Mouse (Mus musculus) liver, embryonic 14.5 days (tissue): Measurements from ENCODE around the gene Zfp488.

Experiments
- CTCF ChIP-seq: IDR thresholded peaks from 2 replicates; pipeline ENCODE4 v1.5.1; 2016; ENCODE audit warnings: antibody characterized with exemption, low read depth, control low read depth
- EP300 ChIP-seq: IDR thresholded peaks from 2 replicates; pipeline ENCODE4 v1.6.1; 2016; ENCODE audit warnings: antibody characterized with exemption, low read depth

DNA sequence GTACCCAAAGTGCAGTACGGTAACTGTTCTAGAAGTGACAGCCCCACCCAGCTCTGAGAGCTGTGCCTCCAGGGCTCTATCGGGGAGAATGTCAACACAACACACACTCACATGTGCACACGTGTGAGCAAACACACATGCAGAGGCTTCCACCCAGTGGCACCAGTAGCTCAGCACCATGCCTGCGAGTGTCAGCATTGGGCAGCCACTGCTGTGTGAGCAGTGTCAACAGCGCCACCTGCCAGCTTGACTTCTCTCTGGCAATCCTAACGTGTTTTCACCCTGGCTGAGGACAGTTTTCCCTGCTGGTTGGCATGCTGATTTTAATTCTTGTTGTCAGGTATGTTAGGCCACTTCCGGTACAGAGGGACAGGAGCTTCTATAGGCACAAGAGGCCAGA lies 5.9 kb downstream of the Zfp488 start:
- peak; percentile 52; the same call in 1 of the 2 replicates for TF ChIP-seq CTCF
- TF ChIP-seq EP300, result no peak
